Mouse (Mus musculus) liver, embryonic 12.5 days (tissue): ENCODE data around the gene Tbc1d22a. TPM values are rescaled to one million over a fixed set of nuclear protein-coding genes. Genes with fewer than 3 reads are reported as not detected.

Experiments used
- ATAC-seq: fragments of 200-750 bp; cut with Nextera tagmentation; 2 replicates; pipeline ENCODE4 v1.8.0; 2017; ENCODE audit warnings: moderate number of reproducible peaks, mild to moderate bottlenecking, moderate library complexity
- H3K27ac ChIP-seq: fragments of 300-500 bp; sonication (generic); 2 replicates; pipeline ENCODE4 v1.5.1; 2016; ENCODE audit warnings: mild to moderate bottlenecking
- H3K27me3 ChIP-seq: fragments of 300-500 bp; sonication (generic); replicated peaks from 2 replicates; pipeline ENCODE4 v1.6.1; 2016; ENCODE audit warnings: mild to moderate bottlenecking, moderate library complexity
- H3K36me3 ChIP-seq: fragments of 300-500 bp; sonication (generic); 2 replicates; pipeline ENCODE4 v1.6.1; 2016; ENCODE audit warnings: mild to moderate bottlenecking, moderate library complexity
- H3K4me1 ChIP-seq: fragments of 300-500 bp; sonication (generic); 2 replicates; pipeline ENCODE4 v1.6.1; 2016
- H3K4me2 ChIP-seq: fragments of 300-500 bp; sonication (generic); 2 replicates; pipeline ENCODE4 v1.6.1; 2016; ENCODE audit warnings: mild to moderate bottlenecking, moderate library complexity
- H3K4me3 ChIP-seq: fragments of 300-500 bp; sonication (generic); 2 replicates; pipeline ENCODE4 v1.5.1; 2016; ENCODE audit warnings: mild to moderate bottlenecking, moderate library complexity
- H3K9ac ChIP-seq: fragments of 300-500 bp; sonication (generic); 2 replicates; pipeline ENCODE4 v1.6.1; 2016; ENCODE audit warnings: mild to moderate bottlenecking, moderate library complexity
- H3K9me3 ChIP-seq: fragments of 300-500 bp; sonication (generic); replicated peaks from 2 replicates; pipeline ENCODE4 v1.6.1; 2016; ENCODE audit warnings: mild to moderate bottlenecking, moderate library complexity
- WGBS: fragments of 180-500 bp; shearing (Covaris S2); methylation state at CpG from one replicate; pipeline ENCODE4 v1.1.7; 2016; ENCODE audit not compliant: insufficient replicate concordance; 5-methylcytosine and 5-hydroxymethylcytosine counted together
- polyA plus RNA-seq: library from polyadenylated mRNA; unstranded; fragments of >200 nt; fragmentation: Nextera tagmentation; extraction: Ambion mirVana; gene quantifications from 2 replicates; pipeline ENCODE4 v1.2.1, GENCODE M21; 2016

Gene Tbc1d22a
- polyA plus RNA-seq, 1 experiment from 2014 or later: 9.2 TPM

- H3K27me3 ChIP-seq: no peaks in the 10 kb centered on the region
- peaks cover 26% of the 10 kb centered on the region for H3K4me1 ChIP-seq
- H3K4me2 ChIP-seq: no peak overlapping the region
- H3K9ac ChIP-seq: no peak overlapping the region
- 76% methylated on average over 5 of the region's 5 CpGs for WGBS
- H3K4me3 ChIP-seq: no peak overlapping the region
- H3K9me3 ChIP-seq: no peaks in the 10 kb centered on the region
- H3K27ac ChIP-seq: no peak overlapping the region
- ATAC-seq: no peak
- H3K36me3 ChIP-seq: no peaks in the 10 kb centered on the region
Measured at GRCm38 (mm10) chr15:86428496-86428895, 214.2 kb downstream of the Tbc1d22a start.

DNA sequence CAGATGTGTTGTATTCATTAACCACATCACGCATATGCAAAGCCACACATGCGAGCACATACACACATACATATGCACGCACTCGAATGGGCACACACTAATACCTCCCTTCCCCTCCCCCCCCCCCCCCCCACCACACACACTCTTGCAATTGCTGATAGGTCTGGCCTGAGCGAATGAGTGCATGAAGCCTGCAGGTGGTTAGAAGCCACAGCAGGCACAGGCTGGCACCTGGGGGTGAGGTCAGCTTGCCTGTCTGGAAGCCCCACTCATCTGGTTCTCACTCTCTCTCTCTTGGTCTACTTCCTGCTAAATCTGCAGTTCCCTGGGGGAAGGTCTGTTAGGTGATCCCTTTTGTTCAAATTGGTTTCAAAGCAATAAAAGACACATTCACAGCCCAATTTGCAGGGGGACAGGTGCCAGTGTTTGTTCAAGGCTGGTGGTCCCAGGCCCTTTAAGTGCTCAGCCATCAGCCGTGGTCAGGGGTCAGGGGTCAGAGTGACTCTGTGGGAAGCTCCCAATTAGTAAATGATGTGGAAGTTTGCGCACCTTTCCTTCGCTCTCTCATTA lies 215.6 kb downstream of the Tbc1d22a start:
- Histone ChIP-seq H3K4me2 (no peak overlapping the region), H3K4me3 (no peak overlapping the region), H3K27ac (no peak overlapping the region), H3K27me3 (no peaks in the 10 kb centered on the region), H3K4me1 (peaks cover 16% of the 10 kb centered on the region), H3K9me3 (no peaks in the 10 kb centered on the region), H3K36me3 (no peaks in the 10 kb centered on the region), H3K9ac (no peak overlapping the region)
- WGBS: 72% methylated on average over 8 of the region's 8 CpGs
- no peak for ATAC-seq

- Histone ChIP-seq H3K36me3 (no peaks in the 10 kb centered on the region), H3K9ac (no peak overlapping the region), H3K4me2 (no peak overlapping the region), H3K9me3 (no peaks in the 10 kb centered on the region), H3K27ac (no peak overlapping the region), H3K4me3 (no peak overlapping the region), H3K4me1 (peaks cover 3% of the 10 kb centered on the region; the same call in 1 of the 2 replicates), H3K27me3 (no peaks in the 10 kb centered on the region)
- 75% methylated on average over 11 of the region's 11 CpGs for WGBS
- no peak for ATAC-seq
Measured at GRCm38 (mm10) chr15:86431539-86432080, 217.4 kb downstream of the Tbc1d22a start.

DNA sequence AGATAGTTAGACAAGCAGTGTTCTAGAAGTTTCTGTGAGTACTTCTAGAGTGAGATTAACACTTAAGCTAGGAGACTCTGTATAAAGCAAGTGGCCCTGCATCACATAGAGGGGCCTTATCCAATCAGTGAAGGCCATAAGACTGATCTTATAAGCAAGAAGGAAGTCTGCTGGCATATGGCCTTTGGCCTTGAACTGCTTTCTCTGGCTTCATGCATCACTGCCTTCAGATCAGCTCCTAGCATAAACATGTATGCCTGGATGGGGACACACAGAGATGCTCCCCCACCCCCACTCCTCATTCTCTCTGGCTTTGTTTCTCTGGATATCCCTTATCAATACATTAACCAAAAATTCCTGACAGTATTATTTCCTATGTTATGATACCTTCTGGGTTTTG lies 218.5 kb downstream of the Tbc1d22a start:
- Histone ChIP-seq H3K4me3 (no peak overlapping the region), H3K4me2 (no peak overlapping the region), H3K4me1 (no peaks in the 10 kb centered on the region), H3K9me3 (no peaks in the 10 kb centered on the region), H3K27me3 (no peaks in the 10 kb centered on the region), H3K36me3 (no peaks in the 10 kb centered on the region), H3K9ac (no peak overlapping the region), H3K27ac (no peak overlapping the region)
- ATAC-seq: no peak

GRCm38 (mm10) chr15:86433378-86433777 lies 219.1 kb downstream of the Tbc1d22a start:
- H3K27ac ChIP-seq: no peak overlapping the region
- no peak for ATAC-seq
- no peaks in the 10 kb centered on the region for H3K9me3 ChIP-seq
- H3K4me3 ChIP-seq: no peak overlapping the region
- H3K9ac ChIP-seq: no peak overlapping the region
- no peaks in the 10 kb centered on the region for H3K36me3 ChIP-seq
- H3K4me1 ChIP-seq: peaks cover 2% of the 10 kb centered on the region
- 80% methylated on average over 8 of the region's 8 CpGs for WGBS
- H3K27me3 ChIP-seq: no peaks in the 10 kb centered on the region
- no peak overlapping the region for H3K4me2 ChIP-seq

- no peaks in the 10 kb centered on the region for H3K9me3 ChIP-seq
- no peaks in the 10 kb centered on the region for H3K36me3 ChIP-seq
- H3K27me3 ChIP-seq: no peaks in the 10 kb centered on the region
- H3K4me2 ChIP-seq: no peak overlapping the region
- WGBS: 78% methylated on average over 3 of the region's 3 CpGs
- H3K4me3 ChIP-seq: no peak overlapping the region
- H3K27ac ChIP-seq: no peak overlapping the region
- no peak overlapping the region for H3K9ac ChIP-seq
- H3K4me1 ChIP-seq: peaks cover 11% of the 10 kb centered on the region
- ATAC-seq: no peak
Measured at GRCm38 (mm10) chr15:86434241-86434640, 220.0 kb downstream of the Tbc1d22a start.

GRCm38 (mm10) chr15:86437346-86437745 lies 223.1 kb downstream of the Tbc1d22a start:
- H3K9me3 ChIP-seq: no peaks in the 10 kb centered on the region
- no peaks in the 10 kb centered on the region for H3K27me3 ChIP-seq
- H3K27ac ChIP-seq: no peak overlapping the region
- H3K4me3 ChIP-seq: no peak overlapping the region
- no peak overlapping the region for H3K4me2 ChIP-seq
- no peak overlapping the region for H3K9ac ChIP-seq
- ATAC-seq: no peak
- no peaks in the 10 kb centered on the region for H3K36me3 ChIP-seq
- WGBS: 88% methylated on average over 2 of the region's 2 CpGs
- H3K4me1 ChIP-seq: peaks cover 20% of the 10 kb centered on the region

GRCm38 (mm10) chr15:86439015-86439796 lies 224.9 kb downstream of the Tbc1d22a start:
- H3K4me2 ChIP-seq: peak overlapping the region; percentile 33
- no peaks in the 10 kb centered on the region for H3K36me3 ChIP-seq
- H3K9me3 ChIP-seq: no peaks in the 10 kb centered on the region
- peaks cover 20% of the 10 kb centered on the region for H3K4me1 ChIP-seq
- H3K27ac ChIP-seq: no peak overlapping the region
- no peaks in the 10 kb centered on the region for H3K27me3 ChIP-seq
- no peak overlapping the region for H3K9ac ChIP-seq
- ATAC-seq: peak; percentile 93
- 51% methylated on average over 15 of the region's 15 CpGs for WGBS
- H3K4me3 ChIP-seq: no peak overlapping the region

DNA sequence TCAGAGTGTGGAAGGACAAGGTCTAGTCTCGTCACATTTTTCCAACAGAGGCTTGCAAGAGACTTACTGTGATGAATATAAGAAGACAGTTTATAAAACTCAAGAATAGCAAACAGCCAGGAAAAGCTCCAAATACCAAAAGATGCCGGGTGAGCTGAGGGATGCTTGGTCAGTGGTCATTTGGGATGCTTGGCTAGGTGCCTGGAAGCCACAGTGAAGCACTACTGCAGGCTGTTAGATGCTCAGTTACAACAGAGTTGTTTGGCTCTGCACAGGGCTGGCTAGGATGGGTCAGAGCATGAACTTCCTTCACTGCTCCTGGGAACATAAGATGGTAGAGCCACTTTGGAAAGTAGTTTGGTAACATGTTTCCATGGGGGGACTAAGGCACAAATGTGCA lies 230.0 kb downstream of the Tbc1d22a start:
- Histone ChIP-seq H3K27ac (no peak overlapping the region), H3K4me3 (no peak overlapping the region), H3K9me3 (no peaks in the 10 kb centered on the region), H3K36me3 (no peaks in the 10 kb centered on the region), H3K4me1 (peaks cover 9% of the 10 kb centered on the region), H3K4me2 (no peak overlapping the region), H3K9ac (no peak overlapping the region), H3K27me3 (no peaks in the 10 kb centered on the region)
- 79% methylated on average over 2 of the region's 2 CpGs for WGBS
- ATAC-seq: no peak

GRCm38 (mm10) chr15:86446064-86446463 lies 231.8 kb downstream of the Tbc1d22a start:
- Histone ChIP-seq H3K4me3 (no peak overlapping the region), H3K9me3 (no peaks in the 10 kb centered on the region), H3K4me2 (no peak overlapping the region), H3K36me3 (no peaks in the 10 kb centered on the region), H3K27ac (no peak overlapping the region), H3K4me1 (no peaks in the 10 kb centered on the region), H3K27me3 (no peaks in the 10 kb centered on the region), H3K9ac (no peak overlapping the region)
- ATAC-seq: no peak

DNA sequence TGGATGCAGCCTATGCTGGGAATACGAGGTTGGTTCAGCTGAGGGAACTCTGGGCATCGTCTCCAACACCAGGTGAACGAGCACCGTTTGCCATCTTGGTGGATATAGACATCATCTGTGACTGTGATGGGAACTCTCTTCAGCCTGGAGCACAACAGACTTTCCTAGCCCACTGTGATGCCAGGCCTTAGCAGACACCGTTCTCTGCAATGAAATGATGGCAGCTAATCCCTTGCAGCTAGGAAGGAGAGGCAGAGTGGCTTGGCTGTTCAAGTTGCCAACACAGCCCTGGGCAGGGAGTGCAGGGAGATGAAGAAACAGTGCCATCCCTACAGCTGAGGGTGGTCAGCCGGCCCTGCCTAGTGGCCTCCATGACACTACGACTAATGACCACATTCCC lies 233.0 kb downstream of the Tbc1d22a start:
- H3K9ac ChIP-seq: no peak overlapping the region
- H3K9me3 ChIP-seq: no peaks in the 10 kb centered on the region
- no peaks in the 10 kb centered on the region for H3K27me3 ChIP-seq
- no peak for ATAC-seq
- no peaks in the 10 kb centered on the region for H3K4me1 ChIP-seq
- no peak overlapping the region for H3K4me2 ChIP-seq
- no peak overlapping the region for H3K4me3 ChIP-seq
- WGBS: 84% methylated on average over 7 of the region's 7 CpGs
- no peaks in the 10 kb centered on the region for H3K36me3 ChIP-seq
- no peak overlapping the region for H3K27ac ChIP-seq

DNA sequence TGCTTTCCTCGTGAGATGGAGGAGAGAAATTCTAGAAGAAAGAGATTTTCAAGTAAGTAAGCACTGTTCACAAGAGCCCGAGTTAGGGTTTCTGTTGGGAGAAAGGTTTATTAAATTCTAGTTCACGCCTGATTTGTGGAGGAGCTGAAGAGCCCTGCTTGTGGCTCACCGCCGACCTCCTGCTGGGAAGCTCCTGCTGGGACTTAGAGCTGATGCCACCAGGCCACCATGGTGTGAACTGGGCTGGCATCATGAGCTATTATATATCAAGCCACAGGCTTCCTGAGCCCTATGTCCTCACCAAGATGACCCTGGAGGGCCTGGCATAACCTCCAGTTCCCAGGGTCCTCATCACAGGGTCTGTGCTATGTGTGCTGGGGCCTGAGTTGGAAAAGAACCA lies 235.0 kb downstream of the Tbc1d22a start:
- Histone ChIP-seq H3K27me3 (no peaks in the 10 kb centered on the region), H3K4me1 (no peaks in the 10 kb centered on the region), H3K9ac (no peak overlapping the region), H3K4me2 (no peak overlapping the region), H3K36me3 (no peaks in the 10 kb centered on the region), H3K9me3 (no peaks in the 10 kb centered on the region), H3K4me3 (no peak overlapping the region), H3K27ac (no peak overlapping the region)
- WGBS: 73% methylated on average over 5 of the region's 5 CpGs
- ATAC-seq: no peak
